Mouse (Mus musculus): ENCODE measurements at regions not wholly inside any gene's neighbourhood (a gene's known extent, or its start where the extent isn't known, plus 50 kb on each side); places are given as distances from the start of the nearest gene placed in this dataset.

DNA sequence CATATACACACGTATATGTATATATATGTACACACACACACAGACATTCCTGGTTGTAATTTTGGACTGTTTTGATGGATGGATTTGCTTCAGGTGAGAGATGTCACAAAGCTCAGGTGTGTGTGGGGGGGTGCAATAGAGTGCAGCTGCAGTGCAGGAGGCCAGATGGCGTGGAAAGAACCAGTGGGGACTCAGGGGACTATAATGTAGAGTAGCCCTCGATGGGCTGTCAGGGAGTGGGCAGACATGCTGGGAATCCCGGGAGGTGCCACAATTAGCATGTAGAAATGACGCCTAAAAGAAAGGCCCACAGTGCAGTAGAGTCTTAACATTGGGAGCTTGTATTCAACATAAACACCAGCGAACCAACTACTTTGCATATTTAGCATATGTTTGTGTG is 763.5 kb upstream of the Car8 start:
- TF ChIP-seq CTCF (IDR thresholded peaks at IDR 0.05; ENCODE audit: control insufficient read depth, insufficient read depth, insufficient replicate concordance, low read depth, low read length) (no peak), POLR2A (IDR thresholded peaks at IDR 0.05; ENCODE audit: control insufficient read depth, low read depth, low read length) (no peak)

Measured in testis, adult 2 months (tissue).